Mouse (Mus musculus): ENCODE measurements at regions not wholly inside any gene's neighbourhood (a gene's known extent, or its start where the extent isn't known, plus 50 kb on each side); places are given as distances from the start of the nearest gene placed in this dataset.
"Not testable (repeated sequence)": the region's sequence is repeated elsewhere in the genome, so short reads cannot be mapped to it uniquely, and the experiment has no call there.

GRCm38 (mm10) chr15:24588943-24589342 lies 824.6 kb downstream of the Basp1 start:
- ATAC-seq = peak; percentile 52

GRCm38 (mm10) chr15:24566981-24567380 lies 846.6 kb downstream of the Basp1 start:
- no peak for ATAC-seq

GRCm38 (mm10) chr15:24556806-24557205 lies 856.8 kb downstream of the Basp1 start:
- ATAC-seq = no peak

GRCm38 (mm10) chr15:24550108-24550507 lies 863.5 kb downstream of the Basp1 start:
- no peak for ATAC-seq

GRCm38 (mm10) chr15:24530065-24530464 lies 883.5 kb downstream of the Basp1 start:
- no peak for ATAC-seq

- ATAC-seq = no peak
These were observed 886.2 kb downstream of the Basp1 start for GRCm38 (mm10) chr15:24527379-24527778.

- ATAC-seq = no peak
These were observed 899.6 kb downstream of the Basp1 start for GRCm38 (mm10) chr15:24513926-24514325.

GRCm38 (mm10) chr15:24501907-24502559 lies 911.5 kb downstream of the Basp1 start:
- ATAC-seq = no peak

GRCm38 (mm10) chr15:24486235-24486634 lies 927.3 kb downstream of the Basp1 start:
- ATAC-seq = no peak

GRCm38 (mm10) chr15:24468239-24468638 lies 945.3 kb downstream of the Basp1 start:
- ATAC-seq = no peak

GRCm38 (mm10) chr15:24457726-24458125 lies 955.8 kb downstream of the Basp1 start:
- ATAC-seq = no peak

- no peak for ATAC-seq
These were observed 980.5 kb downstream of the Basp1 start for GRCm38 (mm10) chr15:24433083-24433482.

- ATAC-seq = no peak
These were observed 984.4 kb downstream of the Basp1 start for GRCm38 (mm10) chr15:24429154-24429553.

GRCm38 (mm10) chr15:24422333-24422942 lies 991.1 kb downstream of the Basp1 start:
- no peak for ATAC-seq

- ATAC-seq = no peak
These were observed 993.8 kb downstream of the Basp1 start for GRCm38 (mm10) chr15:24419736-24420135.

GRCm38 (mm10) chr15:24419186-24419585 lies 994.4 kb downstream of the Basp1 start:
- no peak for ATAC-seq

GRCm38 (mm10) chr15:24407691-24408090 lies 1005.9 kb downstream of the Basp1 start:
- ATAC-seq = no peak

GRCm38 (mm10) chr15:24405305-24405704 lies 1008.3 kb downstream of the Basp1 start:
- ATAC-seq = no peak

- no peak for ATAC-seq
These were observed 1013.5 kb downstream of the Basp1 start for GRCm38 (mm10) chr15:24400088-24400487.

GRCm38 (mm10) chr15:24358398-24358797 lies 1055.2 kb downstream of the Basp1 start:
- no peak for ATAC-seq

- no peak for ATAC-seq
These were observed 1064.5 kb downstream of the Basp1 start for GRCm38 (mm10) chr15:24348975-24349560.

- not testable (repeated sequence) for ATAC-seq
These were observed 1077.7 kb downstream of the Basp1 start for GRCm38 (mm10) chr15:24335876-24336275.

GRCm38 (mm10) chr15:24303123-24303522 lies 1110.4 kb downstream of the Basp1 start:
- not testable (repeated sequence) for ATAC-seq

GRCm38 (mm10) chr15:24297236-24297635 lies 1116.3 kb downstream of the Basp1 start:
- ATAC-seq = no peak

Measured in activated CD4-positive, CD25-positive, alpha-beta regulatory T cell, adult 4 months (primary cell).